Mouse (Mus musculus): ENCODE data around the gene Lef1. TPM values are rescaled to one million over a fixed set of nuclear protein-coding genes. Genes with fewer than 3 reads are reported as not detected.

Gene Lef1
- total RNA-seq, 2 experiments from 2014 or later, result 9.8 TPM

GRCm38 (mm10) chr3:131107301-131108093 is 2.8 kb upstream of the Lef1 start:
- no peak for DNase-seq

- DNase-seq, result no peak
Measured at GRCm38 (mm10) chr3:131108094-131108653, 2.1 kb upstream of the Lef1 start.

- no peak for DNase-seq
Measured at GRCm38 (mm10) chr3:131109066-131109685, 1.1 kb upstream of the Lef1 start.

- DNase-seq, result no peak
Measured at GRCm38 (mm10) chr3:131109686-131110070, 593 bp upstream of the Lef1 start.

GRCm38 (mm10) chr3:131111151-131111850 is 1.0 kb downstream of the Lef1 start:
- peak; percentile 65 for DNase-seq

GRCm38 (mm10) chr3:131111851-131112572 is 1.7 kb downstream of the Lef1 start:
- DNase-seq, result peak; percentile 77

GRCm38 (mm10) chr3:131112573-131112955 is 2.3 kb downstream of the Lef1 start:
- DNase-seq, result no peak

GRCm38 (mm10) chr3:131113029-131113428 is 2.8 kb downstream of the Lef1 start:
- DNase-seq, result peak; percentile 14

- DNase-seq, result no peak
Measured at GRCm38 (mm10) chr3:131116116-131116515, 5.8 kb downstream of the Lef1 start.

GRCm38 (mm10) chr3:131117352-131117751 is 7.1 kb downstream of the Lef1 start:
- no peak for DNase-seq

- DNase-seq, result no peak
Measured at GRCm38 (mm10) chr3:131117883-131118282, 7.6 kb downstream of the Lef1 start.

GRCm38 (mm10) chr3:131119435-131119834 is 9.2 kb downstream of the Lef1 start:
- DNase-seq, result no peak

GRCm38 (mm10) chr3:131123501-131123900 is 13.2 kb downstream of the Lef1 start:
- no peak for DNase-seq

- no peak for DNase-seq
Measured at GRCm38 (mm10) chr3:131125873-131126272, 15.6 kb downstream of the Lef1 start.

GRCm38 (mm10) chr3:131126438-131126837 is 16.2 kb downstream of the Lef1 start:
- DNase-seq, result no peak

- no peak for DNase-seq
Measured at GRCm38 (mm10) chr3:131134003-131134402, 23.7 kb downstream of the Lef1 start.

- DNase-seq, result no peak
Measured at GRCm38 (mm10) chr3:131135434-131135833, 25.2 kb downstream of the Lef1 start.

GRCm38 (mm10) chr3:131136455-131136854 is 26.2 kb downstream of the Lef1 start:
- peak; percentile 20 for DNase-seq

GRCm38 (mm10) chr3:131137119-131137781 is 27.0 kb downstream of the Lef1 start:
- DNase-seq, result peak; percentile 59

- DNase-seq, result no peak
Measured at GRCm38 (mm10) chr3:131138224-131138623, 28.0 kb downstream of the Lef1 start.

GRCm38 (mm10) chr3:131138797-131139196 is 28.5 kb downstream of the Lef1 start:
- DNase-seq, result no peak
